Mouse (Mus musculus) MEL-GATA-1-ER (cell line): ENCODE measurements around the gene Pbx4.

ENCODE experiments used
- DNase-seq: peaks from one replicate; pipeline ENCODE4 v3.0.0-alpha.2; 2012; ENCODE audit warnings: low read depth; ENCODE audit errors: extremely low read depth

Pbx4 gene

GRCm38 (mm10) chr8:69870003-69870765, 37.9 kb downstream of the Pbx4 start:
- DNase-seq: no peak

GRCm38 (mm10) chr8:69870907-69871306, 38.6 kb downstream of the Pbx4 start:
- DNase-seq: no peak

- no peak for DNase-seq
These were observed 41.9 kb downstream of the Pbx4 start for GRCm38 (mm10) chr8:69874155-69874554.

DNA sequence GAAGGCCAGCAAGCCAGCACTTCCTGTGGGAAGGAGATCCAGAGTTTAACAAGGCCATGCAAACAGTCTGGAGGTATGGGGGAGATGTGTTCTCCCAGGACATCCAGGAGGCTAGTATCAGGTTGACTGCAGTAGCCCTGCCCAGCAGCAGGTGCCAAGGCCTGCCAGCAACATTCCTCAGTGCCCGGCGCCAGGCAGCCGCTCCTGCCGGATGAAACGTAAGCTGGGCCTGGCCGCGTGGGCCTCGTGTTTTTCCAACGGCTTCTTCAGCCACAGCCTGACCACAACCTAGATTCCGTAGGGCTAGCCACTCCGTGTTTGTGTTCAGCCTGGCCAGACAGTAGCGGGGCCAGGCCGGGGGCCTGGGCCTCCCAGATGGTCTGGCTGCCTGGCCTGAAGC, 42.4 kb downstream of the Pbx4 start:
- no peak for DNase-seq

GRCm38 (mm10) chr8:69876097-69876496, 43.8 kb downstream of the Pbx4 start:
- DNase-seq: no peak

- DNase-seq: no peak
These were observed 44.7 kb downstream of the Pbx4 start for GRCm38 (mm10) chr8:69876967-69877366.

DNA sequence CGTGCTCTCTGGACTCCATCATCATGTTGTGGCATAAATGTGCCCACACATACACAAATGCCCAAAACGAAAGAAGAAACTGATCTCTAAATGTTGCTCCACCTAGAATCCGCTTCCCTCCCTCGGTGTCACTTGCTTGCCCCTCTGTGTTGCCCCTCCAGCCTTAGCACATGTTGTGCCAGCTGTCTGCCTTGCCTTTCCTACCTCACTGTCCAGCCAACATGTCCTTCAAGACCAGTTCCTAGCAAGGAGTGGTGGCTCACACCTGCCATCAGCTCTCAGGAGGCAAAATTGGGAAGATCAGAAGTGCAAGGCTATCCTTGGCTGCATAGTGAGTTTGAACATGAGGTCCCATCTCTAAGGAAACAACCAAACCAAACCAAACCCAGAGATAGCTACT, 45.1 kb downstream of the Pbx4 start:
- no peak for DNase-seq

DNA sequence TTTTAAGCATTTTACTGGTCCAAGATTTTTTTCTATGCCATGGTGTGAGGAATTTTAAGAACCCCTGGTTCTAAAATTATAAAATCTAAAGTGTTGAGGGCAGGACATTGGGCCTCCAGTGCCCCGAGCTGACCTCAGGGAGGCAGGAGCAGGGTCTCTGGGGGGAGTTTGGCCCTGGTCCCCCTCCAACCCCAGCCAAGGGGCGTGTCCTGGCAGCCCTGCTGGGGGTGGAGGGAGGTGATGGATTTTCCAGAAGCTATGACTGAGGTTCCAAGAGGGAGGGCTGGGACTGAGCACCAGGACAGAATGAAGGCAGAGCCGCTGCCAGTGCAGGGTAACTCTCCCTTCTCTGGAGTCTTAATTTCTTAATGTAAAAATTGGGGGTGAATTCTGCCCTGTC, 45.7 kb downstream of the Pbx4 start:
- DNase-seq: no peak

DNA sequence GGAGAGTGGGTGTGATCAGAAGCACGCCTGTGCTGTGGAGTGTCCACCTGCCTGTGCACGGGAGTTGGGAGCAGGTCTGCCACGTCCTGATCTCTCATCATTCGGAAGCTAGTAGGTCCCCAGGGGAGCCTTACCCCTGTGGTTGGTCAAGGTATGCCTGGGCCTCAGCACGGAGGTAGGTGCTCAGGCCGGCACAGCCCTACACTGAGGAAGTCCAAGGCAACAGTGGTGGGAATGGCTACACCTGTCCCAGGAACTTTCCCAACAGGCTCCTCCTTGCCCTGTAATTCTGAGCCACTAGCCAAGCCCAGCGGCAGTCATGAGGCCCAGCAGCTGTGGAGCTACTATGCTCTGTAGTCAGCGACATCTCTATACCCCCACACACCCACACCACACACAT, 47.4 kb downstream of the Pbx4 start:
- DNase-seq: no peak

GRCm38 (mm10) chr8:69880841-69881240, 48.5 kb downstream of the Pbx4 start:
- DNase-seq: no peak

GRCm38 (mm10) chr8:69881261-69881865, 49.1 kb downstream of the Pbx4 start:
- no peak for DNase-seq

GRCm38 (mm10) chr8:69882021-69882756, 49.9 kb downstream of the Pbx4 start:
- no peak for DNase-seq

DNA sequence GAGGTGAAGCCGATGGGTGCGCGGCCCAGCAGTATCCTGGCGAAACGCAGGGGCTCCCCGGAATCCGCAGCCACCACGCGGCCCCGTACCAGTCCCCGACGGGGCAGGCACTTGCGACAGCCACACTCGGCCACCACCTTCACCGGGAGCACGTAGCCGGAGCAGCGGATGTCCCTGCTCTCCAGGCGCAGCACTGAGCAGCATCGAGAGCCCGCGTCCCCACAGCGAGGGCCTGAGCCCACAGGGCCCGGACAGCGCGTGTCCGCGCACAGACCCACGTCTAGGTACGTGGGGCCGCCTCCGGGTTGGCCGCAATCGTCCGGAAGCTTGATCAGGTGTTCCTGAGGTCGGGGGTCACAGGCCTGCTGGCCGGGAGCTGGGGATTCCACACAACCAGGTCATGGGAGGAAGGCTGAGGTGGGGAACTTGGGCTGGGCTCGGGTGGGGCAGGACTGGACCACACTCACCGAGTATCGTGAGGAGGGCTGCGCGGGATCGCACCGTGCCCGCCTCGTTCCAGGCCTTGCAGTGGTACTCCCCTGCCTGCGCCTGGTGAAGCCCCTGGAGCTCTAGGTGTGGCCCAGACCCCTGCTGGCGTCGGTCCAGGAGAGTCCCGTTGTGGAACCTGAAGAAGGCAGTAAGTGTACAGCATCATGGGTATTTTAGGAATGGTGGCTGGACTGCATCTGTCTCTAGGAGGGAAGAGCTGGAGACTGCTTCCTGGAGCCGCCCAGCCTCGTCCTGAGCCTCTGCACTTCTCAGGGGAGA, 50.7 kb downstream of the Pbx4 start:
- DNase-seq: no peak

DNA sequence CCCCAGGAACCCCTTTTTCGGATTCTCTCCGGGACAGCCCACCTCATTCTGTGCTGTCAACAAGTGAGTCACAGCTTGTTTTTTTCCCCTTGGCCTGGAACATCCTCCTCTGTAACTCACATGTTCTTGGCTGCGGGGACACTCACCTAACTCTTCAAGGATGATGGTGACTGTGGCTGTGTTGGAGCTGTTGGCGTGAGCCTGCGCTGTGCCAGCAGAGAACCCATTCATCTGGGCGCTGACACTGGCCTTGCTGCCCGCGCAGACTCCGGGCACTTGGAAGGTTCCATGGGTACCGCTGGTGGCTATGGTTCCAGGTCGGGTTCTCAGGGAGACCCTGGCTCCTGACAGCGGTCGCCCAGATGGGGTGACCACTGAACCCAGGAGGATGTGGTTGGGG, 51.9 kb downstream of the Pbx4 start:
- DNase-seq: no peak

GRCm38 (mm10) chr8:69887289-69888243, 55.3 kb downstream of the Pbx4 start, which contains the start of gene Cilp2:
Gene Cilp2 (minus strand): TSS chr8:69887687.
- no peak for DNase-seq

DNA sequence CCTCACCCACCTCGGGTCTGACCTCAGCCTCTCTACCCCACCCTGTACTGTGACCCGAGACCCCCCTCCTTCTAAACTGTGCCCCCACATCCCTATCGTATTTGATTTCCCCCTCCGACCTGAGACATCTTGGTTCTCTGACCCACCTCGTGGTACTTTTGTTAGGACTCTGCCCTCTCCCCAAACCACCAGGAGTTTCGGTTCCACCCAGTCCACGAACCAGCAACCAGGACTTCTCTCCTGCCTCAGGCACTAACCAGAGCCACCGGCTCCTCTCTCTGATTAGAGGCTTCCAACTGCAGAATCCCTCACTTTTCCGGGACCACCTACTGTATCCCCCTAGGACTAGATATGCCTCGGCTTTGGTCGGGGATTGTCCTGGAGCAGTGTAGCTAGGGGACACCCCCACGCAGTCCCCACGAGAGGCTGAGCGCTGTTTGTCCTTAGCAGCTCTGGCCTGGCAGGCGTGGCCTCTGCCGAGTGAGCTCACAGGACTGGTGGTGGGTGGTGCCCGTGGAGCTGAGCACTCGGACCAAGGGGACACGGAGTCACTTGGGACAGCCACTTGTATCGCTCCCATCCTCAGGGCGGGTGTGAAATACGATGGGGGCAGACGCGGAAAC, 56.1 kb downstream of the Pbx4 start:
- no peak for DNase-seq

DNA sequence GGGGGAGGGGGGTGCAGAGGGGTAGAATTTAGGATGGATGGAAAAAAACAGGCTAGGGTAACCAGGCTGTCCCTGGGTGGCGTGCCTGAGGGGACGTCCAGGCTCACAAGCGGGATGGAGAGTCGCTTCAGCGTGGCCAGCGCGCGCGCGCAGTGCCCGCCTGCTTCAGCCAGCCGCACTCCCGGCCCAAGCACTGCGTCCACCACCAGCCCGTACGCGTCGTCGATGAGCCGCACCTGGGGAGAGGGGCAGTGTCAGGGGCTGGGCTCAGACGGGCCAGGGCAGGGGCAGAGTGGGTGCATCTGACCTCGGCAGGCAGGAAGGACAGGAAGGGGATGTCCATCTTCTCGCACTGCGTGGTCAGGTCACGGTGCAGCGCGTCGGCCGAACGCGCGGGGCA, 56.6 kb downstream of the Pbx4 start:
- no peak for DNase-seq

- DNase-seq: no peak
These were observed 58.5 kb downstream of the Pbx4 start for GRCm38 (mm10) chr8:69890813-69891241.

DNA sequence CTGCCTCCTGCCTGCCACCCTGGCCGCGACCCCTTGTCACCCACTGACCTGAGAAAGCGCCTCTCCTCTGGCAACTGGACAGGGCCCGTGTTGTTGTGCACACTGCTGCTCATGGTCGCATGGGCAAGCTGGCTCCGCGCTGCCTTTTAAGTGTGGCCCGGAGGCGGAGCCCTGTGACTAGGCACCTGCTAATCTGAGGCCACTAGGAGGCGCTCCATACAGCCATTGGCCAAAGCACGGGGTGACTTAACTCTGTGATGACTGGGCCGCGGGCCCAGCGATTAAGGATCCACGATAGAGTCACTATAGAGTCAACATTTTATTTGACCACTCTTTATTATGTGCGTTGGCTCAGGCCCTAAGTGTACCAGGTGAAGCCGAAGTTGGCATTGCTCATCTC, 61.6 kb downstream of the Pbx4 start:
- DNase-seq: no peak

GRCm38 (mm10) chr8:69894836-69895332, 62.6 kb downstream of the Pbx4 start:
- DNase-seq: no peak
